Mouse (Mus musculus) CD4-positive, CD25-positive, alpha-beta regulatory T cell, adult 4 months (primary cell): ENCODE results near the gene Dnaic2. TPM values are rescaled to one million over a fixed set of nuclear protein-coding genes. Genes with fewer than 3 reads are reported as not detected.

Experiments used
- ATAC-seq: one replicate; pipeline ENCODE4 v1.8.0; 2017
- polyA plus RNA-seq, 2 experiments: library from polyadenylated mRNA; unstranded; fragments of 100-300 nt; shearing (Covaris generic); gene quantifications; one replicate each; pipeline ENCODE4 v1.2.1; 2017

The Dnaic2 gene
- polyA plus RNA-seq, 2 experiments from 2014 or later: not detected

GRCm38 (mm10) chr11:114747564-114748138 is 20.4 kb downstream of the Dnaic2 start:
- no peak for ATAC-seq

GRCm38 (mm10) chr11:114764820-114765818 is 37.9 kb downstream of the Dnaic2 start, which contains the start of gene Kif19a:
Kif19a (plus strand) TSS chr11:114765388.
- no peak for ATAC-seq

DNA sequence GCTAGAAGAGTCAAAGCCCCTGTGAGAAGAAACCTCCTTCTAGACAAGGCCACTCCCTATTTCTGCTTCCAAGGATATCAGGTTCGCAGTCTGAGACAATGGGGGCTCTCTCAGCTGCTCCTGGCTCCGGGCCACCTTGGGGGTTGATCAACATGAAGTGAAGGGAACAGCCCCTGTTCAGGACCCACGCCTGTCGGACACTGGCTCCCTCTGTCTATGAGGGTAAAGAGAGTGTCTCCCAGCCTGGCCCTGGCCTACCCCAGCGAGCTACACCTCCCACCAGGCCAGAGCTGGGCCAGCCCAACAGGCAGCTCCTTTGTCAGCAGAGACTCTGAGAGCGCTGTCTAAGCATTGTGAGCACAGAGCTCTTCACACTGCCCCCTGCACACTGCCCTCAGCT is 42.7 kb downstream of the Dnaic2 start:
- no peak for ATAC-seq

DNA sequence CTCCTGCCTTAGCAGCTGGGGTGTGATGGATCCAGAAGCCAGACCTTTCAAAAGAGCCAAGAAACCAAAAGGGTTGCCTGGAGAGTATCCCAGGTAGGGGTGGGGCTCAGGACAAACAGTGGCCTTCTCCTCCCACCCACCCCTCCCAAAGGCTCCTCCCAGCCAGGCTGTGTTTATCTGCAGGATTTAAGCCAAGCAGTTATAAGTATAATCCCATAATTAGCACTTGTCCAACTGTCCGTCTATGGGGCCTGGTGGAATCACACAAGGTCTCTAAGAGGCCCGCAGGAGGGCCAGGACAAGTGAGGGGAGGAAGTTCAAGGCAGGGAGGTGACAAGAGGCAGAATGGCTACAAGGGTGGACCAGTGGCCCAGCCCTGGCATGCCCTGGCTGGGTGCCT is 44.7 kb downstream of the Dnaic2 start:
- no peak for ATAC-seq

GRCm38 (mm10) chr11:114780076-114780475 is 52.9 kb downstream of the Dnaic2 start:
- ATAC-seq: no peak

DNA sequence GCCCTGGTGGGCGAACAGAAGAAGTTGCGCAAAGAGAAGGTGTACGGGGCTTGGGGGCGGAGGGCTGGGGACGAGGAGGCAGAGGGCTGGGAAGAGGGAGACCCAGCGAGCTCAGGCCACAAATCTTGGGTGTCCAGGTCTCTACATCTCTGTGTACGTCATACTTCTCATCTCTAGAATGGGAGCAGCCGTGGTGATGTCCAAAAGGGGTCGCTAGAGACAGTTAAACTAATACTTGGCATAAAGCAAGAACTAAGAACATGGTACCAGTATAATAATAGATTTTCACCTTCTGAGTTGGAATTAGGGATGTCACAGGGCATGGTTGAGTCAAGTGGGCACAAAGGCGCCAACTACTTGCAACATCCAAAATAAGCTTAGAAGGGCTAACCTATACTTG is 58.7 kb downstream of the Dnaic2 start:
- no peak for ATAC-seq

DNA sequence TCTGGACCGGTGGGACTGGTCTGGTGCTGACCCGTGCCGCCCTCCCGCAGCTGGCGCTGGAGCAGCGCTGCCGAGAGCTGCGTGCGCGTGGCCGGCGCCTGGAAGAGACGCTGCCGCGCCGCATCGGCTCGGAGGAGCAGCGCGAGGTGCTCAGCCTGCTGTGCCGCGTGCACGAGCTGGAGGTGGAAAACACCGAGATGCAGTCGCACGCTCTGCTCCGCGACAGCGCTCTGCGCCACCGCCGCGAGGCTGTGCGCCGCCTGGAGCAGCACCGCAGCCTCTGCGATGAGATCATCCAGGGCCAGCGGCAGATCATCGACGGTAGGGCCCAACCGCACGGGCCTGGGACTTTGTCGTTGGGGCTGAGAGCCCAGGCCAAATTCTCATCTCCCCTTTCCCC is 59.1 kb downstream of the Dnaic2 start:
- no peak for ATAC-seq

- no peak for ATAC-seq
These were observed 60.4 kb downstream of the Dnaic2 start for GRCm38 (mm10) chr11:114787611-114788010.

DNA sequence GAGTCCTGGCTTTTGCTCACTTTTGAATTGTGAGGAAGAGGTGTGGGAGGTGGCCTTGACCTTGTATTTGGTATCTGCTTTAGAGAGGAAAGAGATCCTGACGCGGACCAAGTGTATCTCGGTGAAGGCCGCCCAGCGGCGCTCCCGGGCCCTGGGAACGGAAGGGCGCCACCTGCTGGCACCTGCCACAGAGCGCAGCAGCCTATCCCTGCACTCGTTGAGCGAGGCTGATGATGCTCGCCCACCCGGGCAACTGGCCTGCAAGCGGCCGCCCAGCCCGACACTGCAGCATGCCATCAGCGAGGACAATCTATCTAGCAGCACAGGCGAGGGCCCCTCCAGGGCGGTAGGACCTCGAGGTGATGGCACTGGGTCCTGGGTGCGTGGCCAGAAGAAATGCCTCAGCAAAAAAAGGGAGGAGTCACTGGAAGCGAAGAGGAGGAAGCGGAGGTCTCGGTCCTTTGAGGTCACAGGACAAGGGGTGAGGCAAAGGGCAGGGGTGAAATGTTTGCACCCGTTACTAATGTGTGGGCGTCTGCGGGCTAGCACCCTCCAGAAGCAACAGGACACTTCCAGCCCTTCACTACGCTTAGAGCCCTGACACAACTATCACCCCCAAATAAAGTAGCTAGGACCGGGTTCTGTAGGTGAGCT is 62.0 kb downstream of the Dnaic2 start:
- ATAC-seq: peak; percentile 58

DNA sequence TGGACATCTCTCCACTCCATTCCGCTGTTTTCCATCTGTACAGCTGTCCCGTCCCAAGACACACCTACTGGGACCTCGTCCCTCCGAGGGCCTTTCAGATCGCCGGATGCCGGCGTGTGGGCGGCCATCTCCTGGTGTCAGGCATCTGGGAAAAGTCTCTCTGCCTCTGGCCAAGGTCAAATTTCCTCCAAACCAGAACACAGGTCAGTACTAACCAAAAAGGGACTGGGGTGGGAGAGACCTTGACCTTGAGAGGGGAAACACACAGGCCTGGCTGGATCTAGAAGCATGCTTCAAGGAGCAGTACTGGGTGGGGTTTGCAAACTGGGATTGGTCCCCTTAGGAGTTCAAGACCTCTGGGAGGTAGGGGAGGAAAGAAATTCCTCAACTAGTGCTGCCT is 62.5 kb downstream of the Dnaic2 start:
- no peak for ATAC-seq

DNA sequence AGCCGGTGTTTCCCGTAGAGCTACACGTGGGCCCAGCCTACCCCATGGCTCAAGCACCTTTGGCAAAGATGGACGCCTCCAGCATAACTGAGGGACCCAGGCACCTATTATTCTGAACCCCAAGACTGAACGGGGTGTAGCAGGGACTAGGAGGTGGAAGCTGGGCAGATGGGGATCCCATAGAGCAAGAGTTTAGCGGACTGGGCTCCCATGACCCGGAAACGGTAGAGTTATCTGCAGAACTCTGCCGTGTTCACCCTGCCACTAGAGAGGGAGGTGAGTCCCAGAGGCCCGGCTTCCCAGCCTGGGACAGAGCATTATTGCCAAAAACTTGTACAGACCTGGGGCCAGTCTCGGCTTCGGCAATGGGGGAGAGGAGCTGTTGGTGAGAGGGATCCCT is 63.0 kb downstream of the Dnaic2 start:
- no peak for ATAC-seq

- ATAC-seq: no peak
These were observed 63.6 kb downstream of the Dnaic2 start for GRCm38 (mm10) chr11:114790841-114791240.

- no peak for ATAC-seq
These were observed 64.2 kb downstream of the Dnaic2 start for GRCm38 (mm10) chr11:114791351-114791889.

DNA sequence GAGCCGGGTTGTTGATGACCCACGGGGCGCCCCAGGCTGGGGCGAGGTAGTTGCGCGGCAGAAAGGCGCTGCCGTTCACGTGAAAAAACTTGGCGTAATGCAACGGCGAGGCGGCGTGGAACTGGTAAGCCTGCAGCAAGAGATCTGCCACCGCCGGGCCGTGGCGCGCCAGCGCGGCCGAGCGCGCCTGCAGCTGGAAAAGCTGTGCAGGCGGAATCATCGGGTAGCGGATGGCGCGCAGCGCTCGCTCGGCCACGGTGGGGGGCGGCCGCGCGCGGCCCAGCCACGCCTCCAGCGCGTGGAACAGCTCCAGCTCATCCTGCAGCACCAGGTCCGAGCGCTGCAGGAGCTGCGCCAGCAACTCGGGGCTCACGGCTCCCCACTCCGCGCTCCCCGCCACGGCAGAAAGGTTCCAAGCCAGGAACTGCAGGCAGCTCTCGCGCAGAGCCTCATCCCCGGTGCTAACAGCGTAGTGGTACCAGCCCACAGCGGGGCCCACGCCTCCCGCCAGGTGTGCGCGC is 64.7 kb downstream of the Dnaic2 start:
- no peak for ATAC-seq

- no peak for ATAC-seq
These were observed 65.8 kb downstream of the Dnaic2 start for GRCm38 (mm10) chr11:114792931-114793494.

- no peak for ATAC-seq
These were observed 66.8 kb downstream of the Dnaic2 start for GRCm38 (mm10) chr11:114793868-114794545.

- no peak for ATAC-seq
These were observed 67.5 kb downstream of the Dnaic2 start for GRCm38 (mm10) chr11:114794691-114795090.

GRCm38 (mm10) chr11:114795231-114795746 is 68.1 kb downstream of the Dnaic2 start:
- ATAC-seq: no peak

DNA sequence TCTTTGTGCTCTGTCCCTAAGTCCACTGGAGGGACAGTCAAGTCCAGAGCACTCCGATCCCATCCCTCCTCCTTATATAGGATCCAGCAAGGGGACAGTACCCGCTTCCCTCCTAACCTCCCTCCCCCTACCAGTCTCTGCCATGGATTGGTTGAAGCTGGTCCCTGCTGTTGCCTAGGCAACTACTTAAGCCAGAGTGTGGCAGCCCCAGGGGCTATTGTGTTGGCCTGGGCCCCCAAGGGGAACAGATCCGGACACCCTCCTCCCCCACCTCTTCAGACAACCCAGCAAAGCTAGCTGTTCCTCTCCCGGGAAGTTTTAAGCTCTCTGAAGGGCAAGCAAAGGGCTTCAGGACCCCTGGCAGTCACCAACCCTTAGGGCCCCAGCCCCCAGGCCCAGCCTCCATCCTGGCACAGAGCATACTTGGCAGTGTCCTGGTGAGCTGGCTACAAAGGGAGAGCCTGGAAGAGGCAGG is 68.7 kb downstream of the Dnaic2 start, which contains the start of gene Btbd17:
Gene Btbd17 (minus strand): TSS at position 98 of the 475 bp plus-strand sequence.
- no peak for ATAC-seq

DNA sequence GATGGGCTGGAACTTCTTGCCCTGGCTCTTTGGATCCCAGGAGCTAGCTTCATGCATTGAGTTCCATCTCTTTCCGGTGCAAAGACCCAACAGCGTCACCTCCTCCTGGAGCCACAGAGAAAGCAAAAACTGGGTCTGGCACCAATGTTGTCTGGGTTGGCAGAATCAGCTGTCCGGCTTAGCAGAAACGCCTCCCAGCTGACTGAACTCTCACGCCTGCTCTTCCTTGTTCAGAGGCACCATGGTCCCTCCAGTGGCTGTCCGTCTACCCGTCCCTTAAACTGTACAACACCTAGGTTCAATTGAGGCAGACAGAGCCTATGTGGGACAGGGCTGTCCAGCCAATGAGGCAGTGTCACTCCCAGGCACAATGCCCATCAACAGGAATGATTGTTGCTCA is 70.0 kb downstream of the Dnaic2 start:
- ATAC-seq: no peak

- no peak for ATAC-seq
These were observed 70.8 kb downstream of the Dnaic2 start for GRCm38 (mm10) chr11:114797981-114798380.
